Mouse (Mus musculus): ENCODE measurements around the gene Capns2.

Gene Capns2

DNA sequence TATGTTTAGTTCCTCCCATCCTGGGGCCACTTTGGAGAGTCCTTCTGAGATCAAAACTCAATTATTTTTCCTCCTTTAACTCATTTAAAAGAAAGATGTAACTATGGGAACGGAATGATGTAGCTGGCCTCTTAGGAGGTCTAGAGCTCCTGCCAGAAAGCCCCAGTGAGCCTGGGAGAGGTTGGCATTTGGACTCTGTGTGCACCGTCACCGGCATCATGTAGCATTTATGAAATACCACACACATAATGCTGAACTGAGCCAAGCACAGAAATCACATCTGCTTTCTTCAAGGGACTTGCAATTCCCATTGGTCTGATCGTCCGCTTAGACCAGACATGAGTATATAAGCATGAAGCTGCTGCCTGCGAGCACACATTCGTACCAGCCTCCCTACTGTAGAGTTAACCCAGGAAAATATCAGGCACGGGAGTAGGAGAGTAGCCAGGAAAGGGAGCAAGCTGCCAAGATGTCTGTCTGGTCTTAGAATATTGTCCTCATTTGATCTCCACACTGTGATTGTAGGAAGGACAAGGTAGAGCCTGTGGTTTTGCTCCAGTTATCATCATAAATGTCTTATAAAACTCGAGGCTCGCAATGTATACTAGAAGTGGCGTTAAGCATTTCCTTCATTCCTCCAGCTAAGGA is 2.4 kb downstream of the Capns2 start:
- DNase-seq (ENCODE audit: low read depth, low spot score), result no peak

DNA sequence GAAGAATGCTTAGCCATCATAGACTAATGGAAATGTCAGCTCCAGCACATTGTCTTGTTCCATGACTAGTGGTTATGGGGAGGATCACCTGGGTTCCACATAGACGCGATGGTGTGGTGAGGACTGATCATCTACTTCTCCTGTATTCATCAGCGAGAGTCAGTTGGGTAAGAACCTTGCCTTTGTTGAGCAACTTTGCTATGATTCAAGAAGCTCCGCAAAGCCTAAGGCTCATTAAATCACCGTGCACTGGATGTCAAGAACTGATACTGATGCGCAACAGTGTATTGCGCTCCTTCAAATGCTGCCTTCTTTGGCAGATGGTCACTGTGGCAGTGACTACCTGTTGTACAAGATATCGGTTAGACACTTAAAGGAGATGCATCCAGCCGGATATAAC is 5.3 kb downstream of the Capns2 start:
- DNase-seq (ENCODE audit: low read depth, low spot score), result no peak

DNA sequence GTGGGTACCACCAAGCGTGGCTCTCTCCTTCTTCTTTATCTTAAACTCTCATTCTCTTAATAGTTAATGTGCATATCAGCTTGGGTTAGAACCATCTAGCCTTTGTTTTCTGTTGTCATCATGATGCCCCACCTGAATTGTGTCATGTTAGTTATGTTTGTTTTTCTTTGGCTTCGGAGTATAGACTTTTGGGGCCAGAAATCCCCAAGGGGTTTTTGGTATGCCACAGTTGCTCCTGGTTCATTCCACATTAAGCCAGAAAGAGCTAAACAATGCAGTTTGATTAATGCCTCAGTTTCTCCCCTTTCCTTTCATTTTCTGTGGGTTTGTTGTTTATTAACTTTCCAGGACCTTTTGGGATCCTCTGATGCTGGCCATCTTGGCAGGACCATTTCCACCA is 7.2 kb downstream of the Capns2 start:
- DNase-seq (ENCODE audit: low read depth, low spot score), result no peak

DNA sequence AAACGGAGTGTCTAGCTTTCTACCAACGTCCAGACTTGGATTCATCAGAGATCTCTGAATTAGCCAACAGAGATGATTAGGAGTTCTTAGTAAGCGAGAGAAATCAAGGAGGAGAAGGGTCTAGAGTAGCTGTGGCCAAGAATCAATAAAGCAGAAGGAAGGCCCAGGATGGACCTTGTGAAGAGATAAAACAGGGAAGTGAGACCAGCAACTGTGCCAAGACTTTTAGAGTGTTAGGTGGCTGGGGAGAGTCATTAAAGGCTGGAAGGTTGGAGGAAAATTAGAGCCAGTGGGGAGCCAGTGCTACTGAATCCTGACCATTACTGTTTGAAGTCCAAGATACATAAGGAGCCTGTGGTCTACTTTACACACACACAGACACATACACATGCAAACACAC is 10.3 kb downstream of the Capns2 start:
- DNase-seq (ENCODE audit: low read depth, low spot score), result no peak

DNA sequence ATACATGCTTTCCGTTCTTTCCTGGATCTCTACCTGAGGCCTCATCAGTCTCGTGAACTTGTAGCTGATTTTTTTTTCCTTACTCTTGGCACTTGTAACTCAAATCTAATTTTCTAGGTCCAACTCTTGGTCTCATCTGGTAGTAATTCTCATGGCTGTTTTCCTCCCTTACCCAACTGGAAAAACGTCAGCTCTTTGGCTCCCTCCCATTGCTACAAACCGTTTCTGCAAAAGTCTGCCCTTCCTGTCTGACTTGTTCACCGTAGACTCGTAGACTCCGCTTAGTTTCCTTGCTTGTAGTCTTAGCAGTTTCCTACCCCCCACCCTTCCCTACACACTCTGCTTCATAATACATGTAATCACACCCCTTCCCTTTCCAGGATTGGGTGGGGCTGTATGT is 12.2 kb downstream of the Capns2 start:
- DNase-seq (ENCODE audit: low read depth, low spot score), result no peak

DNA sequence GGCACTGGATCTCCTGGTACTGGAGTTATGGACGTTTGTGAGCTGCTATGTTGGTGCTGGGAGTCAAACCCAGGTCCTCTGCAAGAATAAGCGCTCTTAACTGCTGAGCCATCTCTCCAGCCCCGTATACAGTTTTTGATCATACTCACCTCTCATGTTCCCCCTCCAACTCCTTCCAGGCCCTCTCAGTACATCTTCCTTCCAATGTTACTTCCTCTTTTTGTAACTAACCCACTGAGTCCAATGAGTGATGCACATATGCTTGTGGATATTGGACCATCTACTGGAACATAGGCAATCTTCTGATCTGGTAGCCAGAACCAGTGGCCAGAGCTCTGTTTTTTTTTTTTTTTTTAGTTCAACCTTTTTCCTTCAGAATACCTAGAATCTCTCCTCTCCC is 14.9 kb downstream of the Capns2 start:
- no peak for DNase-seq (ENCODE audit: low read depth, low spot score)

DNA sequence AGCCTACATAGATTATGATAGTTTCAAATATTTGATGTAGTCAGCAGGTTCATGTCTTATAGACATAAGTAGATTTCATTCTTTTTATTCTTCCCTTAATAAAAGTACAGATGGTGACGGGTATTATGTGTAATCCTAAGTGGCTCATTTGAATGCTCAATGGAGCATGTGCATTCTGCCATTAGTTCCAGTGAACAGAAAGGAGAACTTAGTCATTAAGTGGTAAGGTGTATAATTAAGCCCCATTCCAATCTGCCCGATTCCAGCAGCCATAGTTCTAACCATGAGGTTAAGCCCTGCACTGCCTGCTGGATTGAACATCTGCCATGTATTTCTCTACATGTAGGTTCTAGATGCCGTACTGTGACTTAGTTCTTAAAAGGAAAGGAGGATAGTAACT is 20.6 kb downstream of the Capns2 start:
- DNase-seq (ENCODE audit: low read depth, low spot score), result no peak

DNA sequence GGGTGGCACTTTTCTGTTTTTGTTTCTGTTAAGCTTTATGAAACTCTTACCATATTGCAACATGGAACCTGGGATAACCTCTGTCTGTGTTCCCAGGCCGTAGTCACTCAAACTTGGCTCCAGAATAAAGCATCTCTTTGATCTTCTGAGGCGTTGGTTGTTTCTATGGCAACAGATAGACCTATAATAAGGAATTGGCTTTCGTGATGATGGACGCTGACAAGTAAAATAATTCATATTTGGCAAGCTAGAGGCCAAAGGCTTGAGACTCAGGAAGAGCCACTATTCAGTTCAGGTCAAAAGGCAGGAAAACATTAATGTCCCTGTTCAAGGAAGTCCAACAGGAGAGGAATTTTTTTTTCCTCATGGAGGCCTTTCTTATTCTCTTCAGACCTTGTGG is 27.8 kb downstream of the Capns2 start:
- DNase-seq (ENCODE audit: low read depth, low spot score), result no peak

DNA sequence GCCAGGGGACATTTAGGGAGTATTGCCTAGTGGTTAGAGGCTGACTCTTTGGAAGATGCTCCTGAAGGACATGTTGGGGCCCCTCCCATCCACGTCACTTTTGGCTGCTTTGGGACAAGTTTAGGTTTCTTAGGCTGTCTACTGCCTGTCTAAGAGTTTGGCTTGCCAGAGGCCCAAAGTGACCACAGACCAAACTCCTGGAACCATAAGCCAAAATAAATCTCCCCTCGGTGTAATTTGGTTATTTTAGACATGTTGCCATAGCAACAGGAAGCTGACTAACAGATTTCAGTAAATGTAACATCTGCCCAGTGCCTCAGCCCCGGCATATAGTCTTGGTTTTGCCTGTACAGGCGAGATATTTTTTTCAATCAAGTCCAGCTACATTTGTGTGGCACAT is 36.8 kb downstream of the Capns2 start:
- no peak for DNase-seq (ENCODE audit: low read depth, low spot score)

DNA sequence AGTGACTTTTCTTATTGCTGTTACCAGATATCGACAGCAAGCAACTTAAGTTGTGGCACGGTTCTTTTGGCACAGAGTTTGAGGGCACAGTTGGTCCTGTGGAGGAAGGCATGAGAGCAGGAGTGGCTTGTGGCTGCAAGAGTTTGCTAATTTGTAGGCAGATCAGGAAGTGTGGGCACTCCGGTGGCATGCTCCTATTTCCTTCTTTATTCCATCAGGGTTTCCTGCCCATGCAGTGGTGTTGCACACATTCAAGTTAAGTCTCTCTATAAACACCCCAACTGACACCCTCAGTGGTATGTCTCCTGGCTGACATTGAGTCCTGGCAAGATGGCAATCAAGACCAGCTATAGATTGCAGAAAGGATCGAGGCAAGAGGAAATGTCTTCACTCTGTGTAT is 47.9 kb downstream of the Capns2 start:
- DNase-seq (ENCODE audit: low read depth, low spot score), result no peak

DNA sequence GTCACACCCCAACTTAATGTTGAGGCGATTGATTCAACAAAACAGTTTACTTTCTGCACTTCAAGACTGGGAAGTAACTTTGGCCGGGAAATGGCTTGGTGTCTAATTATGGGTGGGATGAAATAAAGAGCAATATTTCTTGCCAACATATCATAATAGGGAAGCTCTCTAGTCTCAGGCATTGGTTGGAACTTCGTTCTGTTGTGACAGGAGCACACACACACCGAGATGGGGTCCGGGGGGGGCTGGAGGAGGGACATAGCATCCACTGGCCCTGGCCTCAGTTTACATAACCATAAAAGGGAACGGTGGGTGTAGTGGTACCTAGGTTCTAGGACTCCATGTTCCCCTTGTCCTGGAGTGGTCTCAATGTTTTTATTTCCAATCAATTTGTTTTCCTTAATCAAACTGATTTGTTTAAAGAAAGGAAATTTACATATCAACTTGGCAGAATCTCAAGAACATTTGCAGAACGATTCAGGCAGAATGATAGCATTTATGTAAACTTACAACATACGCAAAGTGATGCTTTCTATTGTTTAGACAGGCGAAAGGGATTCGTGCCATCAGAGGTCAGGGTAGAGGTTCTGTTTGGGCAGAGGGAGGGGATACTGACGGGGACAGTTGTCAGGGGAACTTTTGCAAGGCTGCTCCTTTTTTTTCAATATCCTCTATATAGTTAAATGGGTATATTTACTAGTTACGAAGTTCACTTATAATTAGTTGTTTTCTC is 49.6 kb downstream of the Capns2 start:
- no peak for DNase-seq (ENCODE audit: low read depth, low spot score)
